ENCODE assay signal across 32 mouse cellular contexts in the genomic region with DNA sequence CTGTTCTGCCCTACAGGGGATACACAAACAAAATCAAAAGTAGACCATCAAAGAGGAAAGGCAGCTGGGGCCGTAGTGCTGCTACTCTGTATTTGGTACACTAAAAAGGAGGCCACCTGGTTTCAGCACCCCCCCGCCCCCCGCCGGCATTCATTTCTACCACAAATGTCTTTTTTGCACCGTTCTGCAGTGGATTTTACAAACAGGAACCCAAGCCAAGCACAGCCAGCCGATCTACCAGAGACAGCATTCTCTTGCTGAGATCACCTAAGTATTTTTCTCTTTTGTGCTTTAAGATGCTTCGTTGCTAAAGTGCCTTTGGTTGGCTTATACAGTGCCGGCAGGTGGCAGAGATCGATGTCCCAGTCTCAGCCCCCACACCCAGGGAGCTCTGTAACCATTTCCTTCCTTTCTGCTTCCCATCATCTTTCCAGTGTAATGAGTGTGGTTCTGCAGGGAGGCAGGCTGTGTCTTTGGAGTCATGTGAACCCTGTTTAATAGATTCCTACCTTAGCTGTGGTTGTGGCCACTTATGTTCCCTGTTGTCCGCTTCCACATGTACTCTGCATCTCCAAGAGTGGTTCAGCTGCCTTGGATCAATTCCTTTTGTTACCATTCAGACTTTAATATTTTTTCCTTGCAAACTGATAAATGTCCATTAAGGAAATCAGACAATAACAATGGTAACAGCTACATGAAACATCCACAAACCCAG. TPM values are rescaled to one million over a fixed set of nuclear protein-coding genes. Genes with fewer than 3 reads are reported as not detected.
DNase-seq lines count a peak whose midpoint lies in the region; ATAC-seq and TF ChIP-seq lines count a peak whose summit lies in the region.
"Had no signal": no experiment of that assay in that cellular context is flagged by ENCODE, and none has a peak within 500 bp of the region (broad histone marks: within the 10 kb centered on the region; RNA-seq: fewer than 3 reads in every experiment).

No protein-coding gene starts in this region.

- ATAC-seq in liver, embryonic 12.5 days: no peak
- no peak for ATAC-seq in liver, embryonic 16.5 days (ENCODE audit: low read depth)
- no peak for ATAC-seq in intestine, embryonic 15.5 days
- ATAC-seq: CD4-positive, CD25-positive, alpha-beta regulatory T cell, adult 4 months; hindbrain, postnatal 0 days; intestine, embryonic 16.5 days; Patski had no signal

- H3K27me3 ChIP-seq in liver, embryonic 12.5 days (replicated peaks): no peaks in the 10 kb centered on the region
- H3K27me3 ChIP-seq in thymus, adult 2 months (ENCODE audit: control insufficient read depth, insufficient read depth, low read length): no peaks in the 10 kb centered on the region
- no peaks in the 10 kb centered on the region for H3K27me3 ChIP-seq in liver, embryonic 16.5 days (ENCODE audit: control insufficient read depth, insufficient read depth, low read depth, low read length)
- H3K27me3 ChIP-seq in intestine, embryonic 15.5 days (replicated peaks): no peaks in the 10 kb centered on the region
- H3K27me3 ChIP-seq: heart, embryonic 15.5 days; hindbrain, embryonic 12.5 days; limb, embryonic 15.5 days; lung, embryonic 15.5 days; midbrain, embryonic 12.5 days; neural tube, embryonic 12.5 days; Patski had no signal

- H3K9ac ChIP-seq in liver, embryonic 12.5 days: no peak overlapping the region
- no peak overlapping the region for H3K9ac ChIP-seq in liver, embryonic 16.5 days (ENCODE audit: low read depth, low read length)
- no peak overlapping the region for H3K9ac ChIP-seq in intestine, embryonic 15.5 days
- H3K9ac ChIP-seq: heart, embryonic 15.5 days; hindbrain, embryonic 12.5 days; limb, embryonic 15.5 days; lung, embryonic 15.5 days; midbrain, embryonic 12.5 days; neural tube, embryonic 12.5 days had no signal

- H3K9me3 ChIP-seq in liver, embryonic 12.5 days (replicated peaks): no peaks in the 10 kb centered on the region
- H3K9me3 ChIP-seq in liver, embryonic 16.5 days (replicated peaks; ENCODE audit: control insufficient read depth, low read length): no peaks in the 10 kb centered on the region
- H3K9me3 ChIP-seq in intestine, embryonic 15.5 days: no peaks in the 10 kb centered on the region
- H3K9me3 ChIP-seq: forebrain, embryonic 10.5 days; heart, embryonic 15.5 days; hindbrain, embryonic 12.5 days; limb, embryonic 15.5 days; lung, embryonic 15.5 days; midbrain, embryonic 12.5 days; neural tube, embryonic 12.5 days had no signal

- WGBS in liver, embryonic 12.5 days (ENCODE audit: insufficient replicate concordance): 69% methylated on average over 10 of the region's 10 CpGs
- WGBS in thymus, adult 2 months: 21% methylated on average over 10 of the region's 10 CpGs
- 70% methylated on average over 10 of the region's 10 CpGs for WGBS in liver, embryonic 16.5 days (ENCODE audit: insufficient replicate concordance)
- WGBS in intestine, embryonic 15.5 days: 81% methylated on average over 10 of the region's 10 CpGs

- H3K27ac ChIP-seq in liver, embryonic 12.5 days: no peak overlapping the region
- no peak overlapping the region for H3K27ac ChIP-seq in thymus, adult 2 months (ENCODE audit: control insufficient read depth, insufficient read depth, low read length)
- no peak overlapping the region for H3K27ac ChIP-seq in liver, embryonic 16.5 days (ENCODE audit: low read length)
- H3K27ac ChIP-seq in intestine, embryonic 15.5 days: no peak overlapping the region
- H3K27ac ChIP-seq: forebrain, embryonic 10.5 days; heart, embryonic 15.5 days; hindbrain, embryonic 12.5 days; hindbrain, postnatal 0 days; kidney, postnatal 0 days; limb, embryonic 15.5 days; lung, embryonic 15.5 days; midbrain, embryonic 12.5 days; neural tube, embryonic 12.5 days; stomach, postnatal 0 days had no signal

- TF ChIP-seq CTCF in thymus, adult 2 months (IDR thresholded peaks at IDR 0.05; ENCODE audit: borderline replicate concordance, control insufficient read depth, extremely low read depth, insufficient read depth, low read length, poor library complexity): no peak

- DNase-seq in liver: no peak
- DNase-seq in thymus, postnatal 25 days: peak; percentile 19
- no peak for DNase-seq in thymus, adult 2 months
- peak; percentile 14 for DNase-seq in MEL-GATA-1-ER (ENCODE audit: extremely low read depth, low read depth)
- no peak for DNase-seq in embryo, embryonic 10 days (ENCODE audit: low spot score)
- DNase-seq: adrenal gland, postnatal 14 days; cerebellum, adult 18-20 months; cerebellum, postnatal 14 days; gastrocnemius, postnatal 14 days; kidney, adult 8-10 months; kidney, postnatal 4 days; layer of hippocampus, postnatal 36 days; left cerebral cortex, postnatal 4 days; right cerebral cortex, adult 18-20 months; right cerebral cortex, postnatal 4 days had no signal

- peaks cover 43% of the 10 kb centered on the region for H3K4me1 ChIP-seq in liver, embryonic 12.5 days
- H3K4me1 ChIP-seq in thymus, adult 2 months (replicated peaks; ENCODE audit: control insufficient read depth, insufficient read depth, low read length): peaks cover 39% of the 10 kb centered on the region
- H3K4me1 ChIP-seq in liver, embryonic 16.5 days (ENCODE audit: control insufficient read depth, low read depth, low read length): peaks cover 9% of the 10 kb centered on the region
- no peaks in the 10 kb centered on the region for H3K4me1 ChIP-seq in intestine, embryonic 15.5 days (replicated peaks)
- H3K4me1 ChIP-seq: neural tube, embryonic 12.5 days had no signal

- peak overlapping the region; percentile 18 for H3K4me2 ChIP-seq in liver, embryonic 12.5 days
- peak overlapping the region; percentile 24; the same call in 1 of the 2 replicates for H3K4me2 ChIP-seq in liver, embryonic 16.5 days (ENCODE audit: low read depth, low read length)
- H3K4me2 ChIP-seq in intestine, embryonic 15.5 days (replicated peaks): no peak overlapping the region
- H3K4me2 ChIP-seq: heart, embryonic 15.5 days; hindbrain, embryonic 12.5 days; limb, embryonic 15.5 days; lung, embryonic 15.5 days; midbrain, embryonic 12.5 days; neural tube, embryonic 12.5 days had no signal

- H3K36me3 ChIP-seq in liver, embryonic 12.5 days: no peaks in the 10 kb centered on the region
- no peaks in the 10 kb centered on the region for H3K36me3 ChIP-seq in thymus, adult 2 months (ENCODE audit: control insufficient read depth, insufficient read depth, low read length)
- no peaks in the 10 kb centered on the region for H3K36me3 ChIP-seq in liver, embryonic 16.5 days (ENCODE audit: control insufficient read depth, insufficient read depth)
- H3K36me3 ChIP-seq in intestine, embryonic 15.5 days: no peaks in the 10 kb centered on the region
- H3K36me3 ChIP-seq: heart, embryonic 15.5 days; limb, embryonic 15.5 days; lung, embryonic 15.5 days had no signal

- TF ChIP-seq POLR2A in thymus, adult 2 months (IDR thresholded peaks at IDR 0.05; ENCODE audit: control insufficient read depth, extremely low read depth, insufficient read depth, low read length, poor library complexity): no peak

- H3K4me3 ChIP-seq in liver, embryonic 12.5 days: no peak overlapping the region
- H3K4me3 ChIP-seq in thymus, adult 2 months (ENCODE audit: control insufficient read depth, insufficient read depth, low read length): no peak overlapping the region
- no peak overlapping the region for H3K4me3 ChIP-seq in liver, embryonic 16.5 days (ENCODE audit: low read depth, low read length)
- H3K4me3 ChIP-seq in intestine, embryonic 15.5 days (replicated peaks): no peak overlapping the region
- H3K4me3 ChIP-seq: forebrain, embryonic 10.5 days; heart, embryonic 15.5 days; hindbrain, embryonic 12.5 days; limb, embryonic 15.5 days; lung, embryonic 15.5 days; midbrain, embryonic 12.5 days; myocyte; neural tube, embryonic 12.5 days had no signal

RNA-seq across cellular contexts. Expression of gene Lypd6b, which starts 58.4 kb away (rescaled TPM):
- 0.12 TPM in 1 of 2 replicates, not detected in the other for polyA plus RNA-seq in liver, embryonic 12.5 days (2016; fragmentation: Nextera tagmentation; extraction: Ambion mirVana)
- polyA plus RNA-seq in thymus, adult 2 months (2012; rRNA removed): 5.8 and 6.0 TPM in 2 replicates
- 0.04 TPM in 1 of 2 replicates, not detected in the other for polyA plus RNA-seq in liver, embryonic 16.5 days (2015; fragmentation: Nextera tagmentation; extraction: Ambion mirVana)
- 2.0 and 2.8 TPM in 2 replicates for polyA plus RNA-seq in intestine, embryonic 15.5 days (2015; fragmentation: Nextera tagmentation; extraction: Ambion mirVana)

Comparison
In these comparisons a context has a peak if more than half of its experiments do, and no peak if none do; other contexts are left out.
1. DNase-seq: peak in thymus, postnatal 25 days (single experiment) and MEL-GATA-1-ER (single experiment); none in liver (single experiment), thymus, adult 2 months (single experiment) and embryo, embryonic 10 days (single experiment).